Mouse (Mus musculus): Measurements from ENCODE around the gene Rce1. TPM values are rescaled to one million over a fixed set of nuclear protein-coding genes. Genes with fewer than 3 reads are reported as not detected.

The Rce1 gene
- total RNA-seq (2022) = 1 to 10 TPM; 6.9 to 9.2 (median 8.0) TPM

DNA sequence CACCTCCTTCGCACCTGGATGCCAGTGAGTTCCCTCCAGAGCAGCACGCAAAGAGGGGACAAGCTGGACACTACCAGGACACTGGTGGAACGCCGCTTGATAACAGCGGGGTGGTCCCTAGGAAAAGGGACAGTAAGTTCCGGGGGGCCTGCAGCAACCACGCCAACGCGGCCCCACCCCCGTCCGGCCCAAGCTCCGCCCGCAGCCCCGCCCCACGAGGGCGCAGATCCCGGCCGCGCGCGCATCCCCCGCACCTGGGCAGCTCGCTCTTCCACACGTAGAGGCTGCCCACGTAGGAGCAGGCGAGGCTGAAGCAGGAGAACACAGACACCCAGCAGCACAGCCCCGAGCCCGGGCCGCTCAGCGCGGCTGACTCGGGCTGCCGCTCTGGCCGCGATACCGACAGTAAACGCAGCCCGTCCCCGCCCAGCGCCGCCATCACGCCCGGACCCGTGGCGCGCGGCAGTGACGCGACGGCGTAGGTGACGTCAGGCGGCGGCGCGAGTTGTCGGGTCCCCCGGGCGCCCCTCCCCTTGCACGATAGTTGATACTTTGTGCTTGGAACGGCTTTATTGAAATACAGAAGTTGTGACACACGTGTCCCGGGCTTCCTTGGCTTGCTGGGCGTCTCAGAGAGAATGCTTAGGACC, at the start of gene Rce1:
TSS of gene Rce1 (minus strand) at position 463 of the 650 bp plus-strand sequence.
- DNase-seq (ENCODE audit: low spot score) = peak; percentile 84

DNA sequence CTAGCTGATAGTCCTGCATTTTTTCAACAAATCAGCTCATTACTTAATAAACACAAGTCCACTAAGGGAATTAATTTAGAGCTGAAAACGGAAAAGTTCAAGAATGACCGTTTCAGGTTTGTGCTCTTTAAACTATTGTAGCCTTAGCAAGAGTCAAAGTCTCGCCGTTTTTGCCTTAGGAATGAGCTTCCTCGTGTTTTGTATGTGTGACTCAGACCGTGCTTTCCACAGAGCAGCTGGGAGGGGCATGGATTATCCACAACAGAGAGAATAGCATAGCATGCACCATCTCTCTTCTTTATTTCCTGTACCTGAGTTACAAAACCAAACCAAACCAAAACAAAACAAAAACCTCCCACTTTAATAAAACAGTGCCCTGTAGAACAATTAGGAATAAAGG, 47.0 kb upstream of the Rce1 start:
- DNase-seq (ENCODE audit: low spot score) = no peak

DNA sequence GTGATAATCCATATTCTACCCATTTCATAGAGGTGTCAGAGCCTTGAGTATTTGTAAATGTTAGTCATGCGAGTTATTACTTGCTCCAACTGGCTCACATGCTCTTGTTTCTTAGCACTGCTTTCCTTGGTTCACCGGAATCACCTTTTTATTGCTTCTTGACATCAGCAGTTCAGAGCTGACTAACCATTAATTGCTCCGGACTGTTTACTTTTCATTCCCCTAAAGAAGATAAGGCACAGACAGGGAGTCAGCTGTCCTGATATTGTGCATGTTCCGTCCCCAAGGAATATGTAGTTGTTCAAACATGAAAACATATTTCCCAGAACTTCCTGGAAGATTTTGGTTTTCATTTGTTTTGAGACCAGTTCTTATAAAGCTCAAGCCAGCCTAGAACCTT, 45.3 kb upstream of the Rce1 start:
- no peak for DNase-seq (ENCODE audit: low spot score)

DNA sequence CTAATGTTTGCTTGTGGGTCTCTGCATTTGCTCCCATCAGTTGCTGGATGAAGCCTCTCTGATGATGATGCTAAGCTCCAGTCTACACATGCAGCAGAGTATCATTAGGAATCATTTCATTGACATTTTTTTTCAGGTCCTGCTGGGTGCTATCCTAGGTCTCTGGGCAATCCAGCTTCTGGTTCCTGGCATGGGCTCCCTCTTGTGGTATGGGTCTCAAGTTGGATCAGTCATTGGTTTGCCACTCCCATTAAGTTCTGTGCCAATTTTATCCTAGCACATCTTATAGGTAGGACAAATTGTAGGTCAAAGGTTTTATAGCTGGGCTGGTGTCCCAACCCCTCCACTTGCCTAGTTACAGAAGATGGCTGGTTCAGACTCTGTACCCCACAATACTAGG, 41.4 kb upstream of the Rce1 start:
- DNase-seq (ENCODE audit: low spot score) = no peak

DNA sequence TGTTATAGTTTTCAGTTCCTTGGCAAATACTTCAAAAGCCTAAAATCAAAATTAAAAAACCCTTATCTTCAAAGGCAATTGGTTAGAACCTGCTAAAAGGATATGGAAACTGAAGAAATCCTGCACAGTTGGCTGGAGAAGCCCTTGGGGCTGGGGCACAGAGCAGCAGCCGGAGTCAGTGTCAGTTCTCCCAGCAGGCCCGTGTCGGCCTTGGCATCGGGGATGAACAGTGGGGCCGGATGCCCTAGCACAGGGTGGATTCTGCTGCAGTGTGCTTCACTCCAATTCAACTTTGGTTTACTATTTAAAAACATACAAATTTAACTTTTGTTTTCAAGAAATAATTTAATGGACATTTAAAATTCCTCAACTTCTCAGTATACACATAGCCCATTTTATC, 32.7 kb upstream of the Rce1 start:
- no peak for DNase-seq (ENCODE audit: low spot score)

DNA sequence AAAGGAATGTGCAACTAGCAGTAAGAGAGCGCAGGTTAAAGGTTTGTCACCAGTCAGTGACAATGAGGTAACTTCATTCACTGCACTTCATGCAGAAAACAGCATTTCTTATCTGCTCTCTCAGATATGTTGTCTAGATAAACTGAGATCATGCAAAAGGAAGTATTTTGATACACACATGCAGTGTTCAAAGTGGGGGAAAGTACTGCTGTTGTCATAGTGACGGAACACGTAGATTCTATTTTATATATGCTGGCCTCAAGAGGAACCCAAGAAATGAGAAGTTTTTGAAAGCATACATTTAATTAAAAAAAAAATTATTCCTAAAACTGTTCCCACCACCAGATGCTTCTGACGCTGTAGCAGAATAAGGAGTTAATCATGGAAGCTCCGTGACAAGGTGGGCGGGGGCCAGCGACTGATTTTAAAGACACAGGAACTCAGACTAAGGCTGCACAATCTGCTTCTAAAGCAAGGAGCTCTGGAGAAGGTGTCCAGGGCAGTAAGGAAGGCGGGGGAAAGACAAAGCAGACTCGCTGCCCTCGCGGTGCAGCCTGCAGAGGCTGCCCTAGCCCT, 21.6 kb upstream of the Rce1 start:
- no peak for DNase-seq (ENCODE audit: low spot score)

DNA sequence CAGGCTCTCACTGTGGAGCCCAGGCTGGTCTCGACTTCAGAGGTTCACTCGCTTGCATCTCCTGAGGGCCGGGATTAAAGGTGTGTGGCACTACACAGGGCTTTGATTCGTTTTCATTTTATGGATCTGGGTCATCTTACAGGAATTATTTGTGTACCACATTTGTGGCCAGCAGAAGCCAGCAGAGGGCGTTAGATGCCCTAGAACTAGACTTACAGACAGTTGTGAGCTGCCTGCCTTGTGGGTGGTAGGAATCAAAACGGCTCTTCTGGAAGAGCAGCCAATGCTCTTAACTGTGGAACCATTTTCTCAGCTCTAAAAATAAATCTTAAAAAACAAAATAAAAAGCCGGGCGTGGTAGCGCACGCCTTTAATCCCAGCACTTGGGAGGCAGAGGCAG, 18.8 kb upstream of the Rce1 start:
- no peak for DNase-seq (ENCODE audit: low spot score)

DNA sequence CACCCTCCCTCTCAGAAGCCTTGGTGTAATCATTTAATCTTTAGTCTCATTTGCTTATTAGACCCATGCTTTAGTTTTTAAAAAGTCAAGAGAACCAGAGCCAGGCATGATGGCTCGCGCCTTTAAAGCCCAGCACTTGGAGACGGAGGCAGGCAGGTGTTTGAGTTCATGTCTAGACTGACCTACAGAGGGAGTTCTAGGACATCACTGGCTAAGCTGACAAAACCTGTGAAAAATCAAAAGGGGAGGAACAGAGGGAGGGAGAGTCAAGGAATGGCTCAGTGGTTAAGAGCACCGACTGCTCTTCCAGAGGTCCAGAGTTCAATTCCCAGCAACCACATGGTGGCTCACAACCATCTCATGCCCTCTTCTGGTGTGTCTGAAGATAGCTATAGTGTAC, 10.5 kb upstream of the Rce1 start:
- no peak for DNase-seq (ENCODE audit: low spot score)

DNA sequence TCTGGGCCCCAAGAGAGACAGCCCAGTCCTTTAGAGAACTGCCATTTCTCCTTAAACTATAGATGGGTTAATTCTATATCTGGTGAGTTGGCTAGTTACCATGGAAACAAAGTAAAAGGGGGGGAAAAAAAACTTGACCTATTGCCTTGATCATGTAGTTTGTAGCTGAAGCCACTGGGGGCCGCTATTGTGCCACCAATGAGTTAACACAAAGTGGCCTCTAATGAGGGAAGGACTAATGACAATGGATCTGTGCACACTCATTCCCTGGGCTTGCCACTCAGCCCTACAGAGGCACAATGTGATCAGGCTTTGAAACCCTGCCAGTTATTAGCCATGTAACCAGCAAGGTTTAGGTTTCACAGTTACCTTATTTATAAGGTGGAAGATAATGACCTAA, 3.4 kb upstream of the Rce1 start:
- DNase-seq (ENCODE audit: low spot score) = peak; percentile 41

DNA sequence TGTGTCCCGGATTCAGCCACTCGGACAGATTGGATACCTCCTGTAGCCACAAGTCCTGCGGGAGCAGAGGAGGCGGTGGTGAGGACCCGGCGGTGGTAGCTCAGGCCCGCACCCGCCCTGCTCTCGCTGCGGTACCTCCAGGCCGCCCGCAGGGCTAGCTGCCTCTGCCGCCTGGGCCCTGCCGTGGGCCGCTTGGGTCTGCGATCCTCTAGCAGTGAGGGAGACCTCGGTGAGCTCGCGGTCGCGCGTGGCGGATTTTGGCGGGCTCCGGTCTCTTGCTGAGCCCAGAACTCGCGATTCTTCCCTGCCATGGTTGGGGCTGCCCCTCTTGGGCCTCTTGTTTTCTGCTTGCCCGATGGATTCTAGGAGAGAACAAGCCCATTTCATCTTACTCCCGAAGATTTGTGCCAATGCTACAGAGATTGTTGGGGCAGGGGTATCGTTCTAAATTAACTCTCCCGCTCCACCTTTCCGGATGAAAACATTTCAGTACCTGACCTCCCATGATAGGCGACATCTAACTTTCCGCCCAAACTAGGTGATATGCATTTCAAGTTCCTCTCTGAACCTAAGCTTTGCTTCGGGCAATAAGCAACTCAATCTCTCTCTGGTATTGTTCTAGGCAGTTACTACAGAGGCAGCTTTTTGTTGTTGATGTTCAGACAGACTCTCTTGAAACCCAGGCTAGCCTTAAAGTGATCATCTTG, 541 bp upstream of the Rce1 start:
- no peak for DNase-seq (ENCODE audit: low spot score)

DNA sequence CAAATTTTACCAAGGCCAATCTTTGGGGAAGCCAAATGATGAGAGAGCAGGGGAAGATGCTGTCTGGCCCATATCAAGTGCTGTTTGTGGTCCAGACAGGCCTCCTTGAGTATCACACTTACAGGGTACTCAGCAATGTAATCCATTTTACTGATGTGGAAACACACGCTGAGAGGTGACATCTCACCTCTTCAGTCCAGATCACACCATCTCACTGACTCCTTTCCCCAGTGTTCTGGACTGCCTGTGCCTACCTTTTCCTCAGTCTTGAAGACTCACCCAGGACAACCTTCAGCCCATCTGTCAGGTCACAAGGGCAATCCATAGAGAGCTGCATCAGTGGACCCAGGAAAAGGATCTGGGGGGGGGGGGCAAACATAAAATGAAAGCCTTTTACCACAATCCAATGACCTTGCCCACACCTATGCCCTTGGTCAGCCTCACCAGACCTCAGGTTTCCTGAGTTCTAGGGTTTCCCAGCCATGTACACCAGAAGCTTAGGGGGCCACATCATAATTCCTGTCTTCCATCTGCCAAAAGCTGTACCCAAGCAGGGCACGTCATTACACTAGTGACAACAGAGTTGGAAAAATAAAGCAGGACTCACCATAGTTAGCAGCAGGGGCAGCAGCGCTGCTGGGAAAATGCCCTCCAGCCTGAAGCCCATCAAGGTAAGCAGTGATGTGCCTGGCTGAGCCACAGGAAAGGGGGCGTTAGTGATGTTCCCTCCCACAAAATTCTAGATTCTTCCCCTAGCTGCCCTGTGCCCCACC, 849 bp downstream of the Rce1 start:
- no peak for DNase-seq (ENCODE audit: low spot score)

DNA sequence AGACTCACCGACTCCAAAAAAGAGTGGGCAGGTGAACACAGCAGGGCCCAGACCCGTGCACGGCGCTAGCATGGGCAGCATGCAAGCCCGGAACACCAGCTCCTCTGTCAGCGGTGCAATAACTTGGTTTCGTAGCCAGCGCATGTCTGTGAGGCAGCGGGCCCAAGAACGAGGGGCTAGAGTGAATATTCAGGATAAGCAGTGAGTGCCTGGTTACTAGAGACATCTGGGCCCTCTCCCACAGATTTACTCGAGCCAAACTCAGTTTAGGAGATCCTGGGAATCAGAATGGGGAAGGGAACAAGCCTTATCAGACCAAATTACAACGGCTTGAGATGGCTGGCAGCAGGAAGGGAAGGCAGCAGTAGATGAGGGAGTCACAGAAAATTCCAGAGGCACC, 1.4 kb downstream of the Rce1 start:
- DNase-seq (ENCODE audit: low spot score) = no peak

DNA sequence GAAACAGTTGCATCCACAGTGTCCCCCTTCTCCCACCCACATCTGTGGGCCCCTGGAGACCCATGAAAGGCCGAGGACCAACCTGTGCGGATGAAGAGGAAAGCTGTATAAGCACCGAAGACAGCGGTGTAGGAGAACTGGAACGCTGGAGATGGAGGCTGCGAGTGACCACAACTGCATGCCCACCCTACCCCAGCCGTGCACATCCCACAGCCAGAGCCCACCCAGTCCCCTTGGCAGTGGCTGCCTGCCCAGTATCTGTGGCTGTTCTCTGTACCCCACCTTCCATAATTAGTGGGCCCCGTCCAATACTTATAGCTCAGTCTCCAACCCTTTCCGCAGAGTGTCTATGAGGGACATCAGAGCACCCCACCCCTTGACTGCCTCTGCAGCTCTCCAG, 2.0 kb downstream of the Rce1 start:
- no peak for DNase-seq (ENCODE audit: low spot score)

DNA sequence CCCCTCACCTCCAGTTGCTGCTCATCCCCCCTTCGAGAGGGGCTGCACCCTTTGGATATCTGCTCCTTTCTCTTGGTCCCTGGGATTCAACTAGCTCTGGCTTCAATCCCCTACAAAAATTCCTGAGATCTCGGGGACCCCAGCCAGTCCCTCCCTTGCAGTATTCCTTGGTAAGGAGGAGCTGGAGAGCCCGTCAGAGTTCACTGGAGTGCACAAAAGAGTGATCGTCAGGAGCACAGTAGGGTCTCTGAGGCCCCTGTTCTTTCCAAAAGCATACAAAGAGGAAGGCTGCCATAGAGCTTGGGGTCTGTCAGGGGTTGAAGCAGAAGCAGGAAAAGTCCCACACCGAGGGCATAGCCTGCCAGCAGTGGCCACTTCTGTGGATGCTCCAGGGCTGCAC, 2.7 kb downstream of the Rce1 start:
- DNase-seq (ENCODE audit: low spot score) = no peak

DNA sequence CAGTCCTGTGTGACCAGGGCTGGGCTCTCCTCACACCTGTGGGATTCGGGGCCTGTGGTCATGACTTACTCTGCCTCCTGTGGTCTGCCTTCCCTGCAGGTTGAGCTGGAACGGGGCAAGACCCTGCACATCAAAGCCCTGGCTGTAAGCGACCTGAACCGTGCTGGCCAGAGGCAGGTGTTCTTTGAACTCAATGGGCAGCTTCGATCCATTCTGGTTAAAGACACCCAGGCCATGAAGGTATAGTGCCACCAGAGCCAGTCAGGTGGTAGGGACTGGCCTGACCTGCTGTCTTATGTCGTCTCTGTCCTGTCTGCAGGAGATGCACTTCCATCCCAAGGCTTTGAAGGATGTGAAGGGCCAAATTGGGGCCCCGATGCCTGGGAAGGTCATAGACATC, 4.7 kb downstream of the Rce1 start:
- no peak for DNase-seq (ENCODE audit: low spot score)

DNA sequence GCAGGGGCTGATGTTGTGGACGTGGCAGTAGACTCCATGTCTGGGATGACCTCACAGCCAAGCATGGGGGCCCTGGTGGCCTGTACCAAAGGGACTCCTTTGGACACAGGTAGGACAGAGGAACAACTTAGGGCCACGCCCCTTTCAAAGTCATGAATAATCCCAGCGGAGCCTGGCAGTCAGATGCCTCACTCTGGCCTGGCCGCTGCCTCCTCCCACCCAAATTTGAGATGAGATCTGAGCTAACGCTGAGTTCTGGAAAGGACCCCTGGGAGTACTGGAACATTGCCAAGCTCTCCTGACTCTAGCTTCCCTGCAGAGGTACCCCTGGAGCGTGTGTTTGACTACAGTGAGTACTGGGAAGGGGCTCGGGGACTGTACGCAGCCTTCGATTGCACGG, 6.0 kb downstream of the Rce1 start:
- no peak for DNase-seq (ENCODE audit: low spot score)

DNA sequence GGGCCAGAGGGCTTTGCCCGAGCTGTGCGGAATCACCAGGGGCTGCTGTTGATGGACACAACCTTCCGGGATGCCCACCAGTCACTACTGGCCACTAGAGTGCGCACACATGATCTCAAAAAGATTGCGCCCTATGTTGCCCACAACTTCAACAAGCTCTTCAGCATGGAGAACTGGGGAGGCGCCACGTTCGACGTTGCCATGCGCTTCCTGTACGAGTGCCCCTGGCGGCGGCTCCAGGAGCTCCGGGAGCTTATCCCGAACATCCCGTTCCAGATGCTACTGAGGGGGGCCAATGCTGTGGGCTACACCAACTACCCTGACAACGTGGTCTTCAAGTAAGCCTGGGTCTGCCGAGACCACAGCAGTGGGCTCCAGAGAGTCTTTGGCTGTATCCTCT, 7.3 kb downstream of the Rce1 start:
- DNase-seq (ENCODE audit: low spot score) = no peak

DNA sequence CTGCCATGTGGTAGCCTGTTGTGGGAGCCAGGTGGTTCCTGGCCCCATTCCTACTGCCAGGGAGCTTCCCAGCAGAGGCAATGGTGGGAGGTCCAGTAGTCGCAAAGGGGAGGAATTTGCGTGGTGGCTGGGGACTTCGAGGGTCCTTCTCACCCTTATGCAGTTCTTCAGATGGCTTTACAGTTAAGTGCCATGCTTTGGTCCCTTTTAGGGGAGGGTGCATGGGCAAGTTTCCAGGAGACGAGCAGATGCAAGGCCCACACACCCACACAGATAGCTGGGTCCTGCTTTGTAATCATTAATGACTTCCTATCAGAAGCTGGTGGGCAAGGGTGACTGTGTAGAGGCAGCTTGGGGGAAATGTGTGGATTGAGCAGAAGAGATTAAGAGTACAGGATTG, 8.9 kb downstream of the Rce1 start:
- no peak for DNase-seq (ENCODE audit: low spot score)

DNA sequence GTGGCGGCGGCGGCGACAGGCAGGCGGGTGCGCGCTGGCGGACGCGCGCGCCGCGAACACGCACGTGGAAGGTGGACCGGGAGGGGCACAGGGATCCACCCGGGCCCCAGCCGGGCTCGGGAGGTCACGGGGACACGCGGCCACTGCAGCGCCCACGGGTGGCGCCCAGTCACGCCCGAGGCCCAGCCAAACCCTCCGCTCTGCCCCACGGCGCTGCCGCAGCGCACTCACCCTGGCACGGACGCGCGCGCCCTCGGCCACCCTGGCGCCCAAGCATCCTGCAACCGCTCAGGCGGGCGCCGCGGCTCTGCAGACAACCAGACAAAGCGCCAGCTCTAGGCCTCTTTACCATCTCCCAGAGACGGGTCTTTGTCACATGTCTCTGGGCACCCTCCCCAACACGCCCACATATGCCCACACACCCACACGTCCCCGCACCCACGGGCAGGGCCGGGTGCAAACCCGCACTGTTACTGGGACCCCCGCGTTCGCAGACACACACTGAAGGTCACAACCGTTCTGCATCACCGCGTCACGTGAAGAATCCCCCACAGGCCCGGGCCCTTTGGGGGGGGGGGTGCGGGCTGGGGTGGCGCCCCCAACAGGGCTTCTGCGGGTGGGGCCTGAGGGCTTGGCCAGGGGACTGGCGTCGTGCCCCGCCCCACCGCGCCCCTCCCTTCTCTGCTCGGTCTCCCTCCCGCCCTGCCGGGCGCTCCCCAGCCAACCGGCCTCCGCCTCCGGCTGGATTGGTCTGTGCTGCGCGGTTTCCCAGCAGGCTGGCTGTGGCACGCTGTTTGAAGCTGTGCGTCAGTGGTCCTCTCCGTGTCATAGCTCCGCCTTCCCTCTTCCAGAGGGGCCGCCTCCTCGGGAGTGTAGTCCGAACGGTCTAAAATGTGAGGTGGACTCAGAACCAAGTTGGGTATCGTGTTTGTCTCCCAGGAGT, 10.0 kb downstream of the Rce1 start, which contains the start of gene Lrfn4:
TSS of gene Lrfn4 (minus strand) at position 517 of the 943 bp plus-strand sequence.
- DNase-seq (ENCODE audit: low spot score) = peak; percentile 78

DNA sequence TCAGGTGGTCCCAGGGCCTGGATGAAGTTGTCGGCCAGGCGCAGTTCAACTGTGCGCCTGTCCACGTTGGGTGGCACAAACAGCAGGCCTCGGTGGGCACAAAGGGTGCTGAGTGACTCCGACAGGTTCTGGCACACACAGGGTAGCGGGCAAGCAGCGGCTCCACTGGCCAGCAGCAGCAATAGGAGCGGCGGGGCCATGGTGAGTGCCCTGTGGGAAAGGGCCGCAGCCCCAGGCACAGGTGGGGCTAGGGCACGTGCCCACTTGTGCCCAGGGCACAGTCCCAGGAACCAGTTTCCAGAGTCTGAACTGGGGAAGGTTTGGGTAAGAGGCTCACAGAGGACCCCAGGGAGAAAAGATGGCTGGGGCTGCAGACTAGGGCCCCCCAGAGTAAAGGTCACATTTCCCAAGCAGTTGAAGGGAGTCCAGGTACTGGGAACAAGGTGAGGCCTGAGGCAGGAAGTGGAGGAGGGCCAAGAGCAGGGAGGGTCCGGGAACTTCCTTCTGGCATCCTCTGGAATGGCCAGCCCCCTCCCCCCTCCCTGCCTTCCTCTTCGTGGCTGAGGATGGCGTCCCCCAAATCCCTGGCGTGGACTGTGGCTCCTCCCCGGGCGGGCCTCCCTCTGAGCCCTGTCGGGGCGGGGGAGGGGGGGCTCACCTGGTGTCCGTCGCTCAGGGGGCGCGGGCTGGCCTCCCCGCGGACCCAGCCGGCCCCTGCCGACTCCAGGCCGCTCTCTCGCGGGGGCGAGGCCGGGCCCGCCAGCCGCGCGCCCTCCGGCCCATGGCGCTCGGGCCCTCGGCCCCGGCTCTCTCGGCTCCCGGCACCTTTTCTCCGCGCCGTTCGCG, 10.9 kb downstream of the Rce1 start:
- DNase-seq (ENCODE audit: low spot score) = no peak
